Mouse (Mus musculus): ENCODE results near the gene Lgals3bp. TPM values are rescaled to one million over a fixed set of nuclear protein-coding genes. Genes with fewer than 3 reads are reported as not detected.
A peak's percentile ranks its signal among the peaks of the same experiment; 100 is the strongest.

The Lgals3bp gene
- total and polyA plus RNA-seq, 3 experiments, result 67.3 to 338 (median 146) TPM

DNA sequence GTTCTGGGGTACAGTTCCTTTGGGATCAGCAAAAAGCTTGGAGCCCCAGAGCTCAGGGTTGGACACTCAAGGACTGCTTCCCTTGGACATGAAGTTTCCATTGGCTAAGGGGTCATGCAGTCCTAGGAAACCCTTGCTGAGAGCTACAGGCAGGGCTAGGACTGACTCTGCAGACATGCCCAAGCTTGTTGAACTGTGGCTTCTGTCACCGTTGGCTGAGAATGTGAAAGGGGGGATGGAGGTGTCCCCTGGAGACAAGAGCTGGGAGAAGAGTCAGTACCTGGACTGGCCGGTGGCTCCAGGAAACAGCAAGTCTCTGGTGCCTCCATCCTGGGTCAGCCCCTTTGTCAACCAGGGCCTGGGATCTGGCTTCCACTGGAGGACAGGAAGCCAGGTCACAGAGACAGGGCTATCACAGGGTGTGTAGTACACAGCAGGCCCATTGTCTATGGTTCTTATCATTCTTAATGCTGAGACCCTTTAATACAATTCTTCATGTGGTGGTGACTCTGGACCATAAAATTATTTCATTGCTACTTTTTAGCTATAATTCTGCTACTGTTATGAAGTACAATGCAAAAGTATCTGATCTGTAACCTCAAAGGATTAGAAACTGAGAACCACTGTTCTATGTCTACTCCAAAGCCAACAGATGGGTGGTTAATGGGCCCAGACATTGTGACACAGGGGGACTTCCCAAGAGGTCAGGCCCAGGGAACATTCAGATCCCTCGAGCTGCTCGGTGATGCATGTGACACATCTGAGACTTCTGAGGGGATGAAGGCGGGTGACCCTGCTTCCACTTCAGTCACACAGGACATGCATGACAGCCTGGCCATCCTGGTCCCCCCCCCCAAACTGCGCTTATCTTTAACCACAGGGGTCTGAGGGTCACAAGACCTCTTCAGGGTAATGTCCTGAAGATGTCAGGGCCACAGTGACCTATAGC lies 2.3 kb upstream of the Lgals3bp start (continued):
- TF ChIP-seq ZKSCAN1 (IDR thresholded peaks at IDR 0.05; ENCODE audit: borderline replicate concordance, low read depth, low read length) (no peak), TCF12 (IDR thresholded peaks at IDR 0.05; ENCODE audit: low read depth, low read length) (peak; percentile 80), ZMIZ1 (IDR thresholded peaks at IDR 0.05; ENCODE audit: low read depth, low read length) (0 out of 2 replicates have a peak, but pooled peaks have one; percentile 38), RCOR1 (conservative IDR thresholded peaks at IDR 0.05; ENCODE audit: low read depth, low read length) (peak; percentile 92), HCFC1 (IDR thresholded peaks at IDR 0.05; ENCODE audit: low read depth, low read length) (peak; percentile 30), CTCF (conservative IDR thresholded peaks at IDR 0.05 in 1 of 2, IDR thresholded peaks at IDR 0.05 in 1 of 2; ENCODE audit: low read depth in 2 of 2, low read length in 2 of 2) (no peak), MAZ (IDR thresholded peaks at IDR 0.05; ENCODE audit: low read depth, low read length) (peak; percentile 94), PAX5 (IDR thresholded peaks at IDR 0.05; ENCODE audit: low read length) (no peak), MYC (IDR thresholded peaks at IDR 0.05; ENCODE audit: low read depth, low read length) (peak; percentile 80), IRF4 (IDR thresholded peaks at IDR 0.05; ENCODE audit: low read depth, low read length) (peak; percentile 95), JUN (IDR thresholded peaks at IDR 0.05; ENCODE audit: insufficient read depth, low read depth, low read length) (peak; percentile 7; the same call in 1 of the 2 replicates), RAD21 (IDR thresholded peaks at IDR 0.05; ENCODE audit: low read depth, low read length) (no peak), ZC3H11A (IDR thresholded peaks at IDR 0.05; ENCODE audit: low read depth, low read length) (no peak), USF1 (IDR thresholded peaks at IDR 0.05; ENCODE audit: low read depth, low read length) (no peak), EP300 (IDR thresholded peaks at IDR 0.05; ENCODE audit: low read length) (peak; percentile 91), NRF1 (IDR thresholded peaks at IDR 0.05; ENCODE audit: low read depth, low read length) (peak; percentile 51; the same call in 1 of the 2 replicates), POLR2AphosphoS2 (IDR thresholded peaks at IDR 0.05; ENCODE audit: low read depth, low read length) (0 out of 2 replicates have a peak, but pooled peaks have one; percentile 56), MAX (IDR thresholded peaks at IDR 0.05; ENCODE audit: low read length) (peak; percentile 56)

DNA sequence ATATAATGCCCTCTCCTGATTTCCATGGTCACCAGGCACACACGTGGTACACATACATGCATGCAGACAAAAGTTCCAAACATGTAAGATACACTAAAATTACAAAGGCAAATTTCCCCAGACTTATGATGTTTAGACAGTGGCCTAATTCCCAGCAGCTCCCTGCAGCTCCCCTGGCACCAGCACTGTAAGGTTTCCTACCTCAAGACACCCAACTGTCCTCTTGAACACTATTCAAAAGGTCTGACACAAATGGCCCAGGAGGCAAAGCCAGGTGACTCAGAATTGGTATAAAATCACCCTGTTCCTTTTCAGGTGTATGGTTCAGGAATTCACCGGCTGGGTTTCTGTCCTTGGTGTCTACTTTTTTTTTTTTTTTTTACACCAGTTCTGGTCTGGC lies 1.3 kb upstream of the Lgals3bp start:
- H3K9ac ChIP-seq (ENCODE audit: insufficient read depth, low read depth), result peak overlapping the region; percentile 15
- peaks cover 36 to 68% of the 10 kb centered on the region in 2 experiments for H3K4me1 ChIP-seq (ENCODE audit: control insufficient read depth in 1 of 2, insufficient read depth in 2 of 2)
- peak overlapping the region in 1 of 3 experiments; percentile 56 for H3K4me3 ChIP-seq (replicated peaks in 1 of 3; ENCODE audit: low read depth in 2 of 3, low read length in 2 of 3, poor library complexity in 1 of 3)
- TF ChIP-seq ZNF384 (IDR thresholded peaks at IDR 0.05; ENCODE audit: low read depth, low read length) (peak; percentile 83), PAX5 (IDR thresholded peaks at IDR 0.05; ENCODE audit: low read length) (no peak), EP300 (IDR thresholded peaks at IDR 0.05; ENCODE audit: low read length) (peak; percentile 40; the same call in 1 of the 2 replicates)
- dilution Hi-C loops (cut with MboI; ENCODE audit: extremely low pct_ligation_motif_present, extremely low pct_unique_long_range_greater_than_20kb, low sequenced_read_pairs) (no loop called here), in situ Hi-C loops (cut with MboI; ENCODE audit: low pct_ligation_motif_present, low pct_unique_long_range_greater_than_20kb, low sequenced_read_pairs) (no loop called here)
- H3K79me2 ChIP-seq (replicated peaks; ENCODE audit: control insufficient read depth, extremely low read depth, insufficient read depth, poor library complexity, severe bottlenecking), result no peaks in the 10 kb centered on the region
- H3K4me2 ChIP-seq (ENCODE audit: insufficient read depth, low read depth, poor library complexity, severe bottlenecking), result no peak overlapping the region
- H3K27me3 ChIP-seq (replicated peaks), result no peaks in the 10 kb centered on the region
- H3K9me3 ChIP-seq (replicated peaks; ENCODE audit: low read length), result no peaks in the 10 kb centered on the region
- no peak for DNase-seq (ENCODE audit: extremely low read depth)
- peaks cover 23 to 50% of the 10 kb centered on the region in 2 experiments for H3K36me3 ChIP-seq (replicated peaks in 1 of 2; ENCODE audit: control insufficient read depth in 1 of 2, insufficient read depth in 1 of 2, low read length in 1 of 2)
- peak overlapping the region; percentile 96 for H3K27ac ChIP-seq (ENCODE audit: insufficient read depth, low read depth)

Data from CH12.LX (cell line).